Comparison of ENCODE assay signal across 23 mouse cellular contexts in genomic region chr2:6306861-6307260, GRCm38 (mm10). TPM values are rescaled to one million over a fixed set of nuclear protein-coding genes. Genes with fewer than 3 reads are reported as not detected.
DNase-seq lines count a peak whose midpoint lies in the region; ATAC-seq and TF ChIP-seq lines count a peak whose summit lies in the region.
"Had no signal": no experiment of that assay in that cellular context is flagged by ENCODE, and none has a peak within 500 bp of the region (broad histone marks: within the 10 kb centered on the region; RNA-seq: fewer than 3 reads in every experiment).

No protein-coding gene starts in this region.

- no peak overlapping the region for H3K4me3 ChIP-seq in forebrain, postnatal 0 days (ENCODE audit: low read depth, low read length)
- no peak overlapping the region for H3K4me3 ChIP-seq in forebrain, embryonic 16.5 days (replicated peaks; ENCODE audit: low read length)

- no peak overlapping the region for H3K9ac ChIP-seq in forebrain, postnatal 0 days
- H3K9ac ChIP-seq in forebrain, embryonic 16.5 days (replicated peaks; ENCODE audit: low read depth, low read length) = no peak overlapping the region

- no peaks in the 10 kb centered on the region for H3K27me3 ChIP-seq in forebrain, postnatal 0 days (ENCODE audit: insufficient read depth, low read length)
- no peaks in the 10 kb centered on the region for H3K27me3 ChIP-seq in forebrain, embryonic 16.5 days (replicated peaks; ENCODE audit: control insufficient read depth, insufficient read depth, low read length)
- H3K27me3 ChIP-seq: CH12.LX, Patski had no signal

- H3K4me1 ChIP-seq in forebrain, postnatal 0 days (ENCODE audit: insufficient read depth) = peaks cover 8% of the 10 kb centered on the region; the same call in 1 of the 2 replicates
- H3K4me1 ChIP-seq in forebrain, embryonic 16.5 days (replicated peaks; ENCODE audit: control insufficient read depth, insufficient read depth, low read length) = no peaks in the 10 kb centered on the region

- H3K9me3 ChIP-seq in forebrain, postnatal 0 days (ENCODE audit: low read length) = no peaks in the 10 kb centered on the region
- no peaks in the 10 kb centered on the region for H3K9me3 ChIP-seq in forebrain, embryonic 16.5 days (ENCODE audit: control insufficient read depth, low read length)
- H3K9me3 ChIP-seq: G1E had no signal

- peak; percentile 27 for DNase-seq in forebrain, postnatal 0 days
- DNase-seq in frontal cortex, postnatal 14 days (ENCODE audit: low spot score in 2 of 2) = no peak
- peak; percentile 12 for DNase-seq in right cerebral cortex, adult 18-20 months
- DNase-seq in right cerebral cortex, postnatal 4 days = no peak
- DNase-seq in brain, adult 2 months (ENCODE audit: low read depth, low spot score) = peak; percentile 25
- DNase-seq: adrenal gland, adult 2 months; adrenal gland, adult 8-10 months; adrenal gland, postnatal 10 days; adrenal gland, postnatal 14 days; adrenal gland, postnatal 25 days; adrenal gland, postnatal 36 days; B cell, adult 2 months; cerebellum, adult 11 months; cerebellum, adult 11-12 months; cerebellum, adult 18-20 months; cerebellum, adult 2 months had no signal

- no peak overlapping the region for H3K4me2 ChIP-seq in forebrain, postnatal 0 days (ENCODE audit: low read depth)
- no peak overlapping the region for H3K4me2 ChIP-seq in forebrain, embryonic 16.5 days (ENCODE audit: low read length)

- WGBS in forebrain, postnatal 0 days = 26% methylated on average over 3 of the region's 3 CpGs
- WGBS in forebrain, embryonic 16.5 days = 39% methylated on average over 3 of the region's 3 CpGs

- no peaks in the 10 kb centered on the region for H3K36me3 ChIP-seq in forebrain, postnatal 0 days (ENCODE audit: insufficient read depth)
- no peaks in the 10 kb centered on the region for H3K36me3 ChIP-seq in forebrain, embryonic 16.5 days (ENCODE audit: control insufficient read depth, insufficient read depth)
- H3K36me3 ChIP-seq: G1E had no signal

- H3K27ac ChIP-seq in forebrain, postnatal 0 days (ENCODE audit: low read depth, low read length) = no peak overlapping the region
- no peak overlapping the region for H3K27ac ChIP-seq in forebrain, embryonic 16.5 days (ENCODE audit: low read length)

- ATAC-seq in forebrain, postnatal 0 days = peak; percentile 62
- no peak for ATAC-seq in forebrain, embryonic 16.5 days
- peak; percentile 64 for ATAC-seq in frontal cortex, adult (ENCODE audit: low TSS enrichment)
- ATAC-seq in CD4-positive, CD25-positive, alpha-beta regulatory T cell, adult 4 months = no peak
- ATAC-seq: activated CD4-positive, CD25-positive, alpha-beta regulatory T cell, adult 4 months; Patski had no signal

- TF ChIP-seq CTCF in forebrain, postnatal 0 days (IDR thresholded peaks at IDR 0.05; ENCODE audit: low read depth) = no peak

RNA-seq across cellular contexts. Expression of gene Usp6nl, which starts 15.6 kb away (rescaled TPM):
- total RNA-seq in forebrain, postnatal 0 days (2014; rRNA removed) = 13.5 and 18.3 TPM in 2 replicates
- polyA plus RNA-seq in forebrain, postnatal 0 days (2015; fragmentation: Nextera tagmentation; extraction: Ambion mirVana) = 3.8 and 6.5 TPM in 2 replicates
- polyA plus RNA-seq in forebrain, embryonic 16.5 days (2015; fragmentation: Nextera tagmentation; extraction: Ambion mirVana) = 7.6 and 7.8 TPM in 2 replicates
- polyA plus RNA-seq in CD4-positive, CD25-positive, alpha-beta regulatory T cell, adult 4 months (2017; shearing (Covaris generic)) = 10 to 100 TPM in 1 of 2 experiments, 1 to 10 TPM in 1; 7.7 to 10.2 TPM

Comparison
In these comparisons a context has a peak if more than half of its experiments do, and no peak if none do; other contexts are left out.
1. ATAC-seq: peak in forebrain, postnatal 0 days (single experiment) and frontal cortex, adult (single experiment); none in forebrain, embryonic 16.5 days (single experiment) and CD4-positive, CD25-positive, alpha-beta regulatory T cell, adult 4 months (single experiment).
2. DNase-seq: peak in forebrain, postnatal 0 days (single experiment), right cerebral cortex, adult 18-20 months (single experiment) and brain, adult 2 months (single experiment); none in frontal cortex, postnatal 14 days (0 of 2) and right cerebral cortex, postnatal 4 days (single experiment).